Mouse (Mus musculus): ENCODE data around the gene 9130213A22Rik. TPM values are rescaled to one million over a fixed set of nuclear protein-coding genes. Genes with fewer than 3 reads are reported as not detected.

9130213A22Rik gene
- total RNA-seq, 2 experiments from 2014 or later = 0.50 to 0.76 TPM

- no peak for DNase-seq
Measured at GRCm38 (mm10) chr11:69074776-69075069, 47.7 kb downstream of the 9130213A22Rik start.

- no peak for DNase-seq
Measured at GRCm38 (mm10) chr11:69073951-69074775, 48.2 kb downstream of the 9130213A22Rik start.

- peak; percentile 76 to 83 for DNase-seq
Measured at GRCm38 (mm10) chr11:69073065-69073888, 49.1 kb downstream of the 9130213A22Rik start.

- no peak for DNase-seq
Measured at GRCm38 (mm10) chr11:69072666-69073064, 49.7 kb downstream of the 9130213A22Rik start.

GRCm38 (mm10) chr11:69072234-69072633, 50.2 kb downstream of the 9130213A22Rik start:
- DNase-seq = no peak

- peak in 1 of 2 experiments; percentile 40 for DNase-seq
Measured at GRCm38 (mm10) chr11:69071262-69071661, 51.1 kb downstream of the 9130213A22Rik start.

- DNase-seq = peak; percentile 94 to 96
Measured at GRCm38 (mm10) chr11:69070590-69071222, 51.7 kb downstream of the 9130213A22Rik start, which contains the start of gene Tmem107. Gene Tmem107 (plus strand): TSS chr11:69070806.

- no peak for DNase-seq
Measured at GRCm38 (mm10) chr11:69070093-69070492, 52.3 kb downstream of the 9130213A22Rik start.

Other genes with a start within 250 kb of the 9130213A22Rik start
- under 1 TPM in 1 of 2 experiments, not detected in 1; 0.13 TPM for gene Rnf222, start 234.0 kb downstream of the 9130213A22Rik start, total RNA-seq (2021)
- 1,000 to 10,000 TPM; 1,232 to 1,254 TPM for gene Rpl26, start 221.0 kb downstream of the 9130213A22Rik start, total RNA-seq (2021)
- gene Odf4, start 195.5 kb downstream of the 9130213A22Rik start, total RNA-seq (2021) = under 1 TPM in 1 of 2 experiments, not detected in 1; 0.46 TPM
- gene Arhgef15, start 165.1 kb downstream of the 9130213A22Rik start, total RNA-seq (2021) = 10 to 100 TPM; 14.8 to 19.9 TPM
- gene Slc25a35, start 154.5 kb downstream of the 9130213A22Rik start, total RNA-seq (2021) = 10 to 100 TPM; 28.8 to 36.4 TPM
- 10 to 100 TPM; 22.5 to 23.3 TPM for gene Rangrf, start 147.4 kb downstream of the 9130213A22Rik start, total RNA-seq (2021)
- gene Pfas, start 114.1 kb downstream of the 9130213A22Rik start, total RNA-seq (2021) = 10 to 100 TPM; 28.3 to 30.6 TPM
- gene Ctc1, start 106.7 kb downstream of the 9130213A22Rik start, total RNA-seq (2021) = 10 to 100 TPM; 19.5 to 28.9 TPM
- 1 to 10 TPM; 5.0 to 6.4 TPM for gene Aurkb, start 76.9 kb downstream of the 9130213A22Rik start, total RNA-seq (2021)
- gene Borcs6, start 62.9 kb downstream of the 9130213A22Rik start, total RNA-seq (2021) = 10 to 100 TPM; 26.4 to 30.4 TPM
- 10 to 100 TPM; 13.5 to 17.5 TPM for gene Tmem107, start 51.8 kb downstream of the 9130213A22Rik start, total RNA-seq (2021)
- gene Vamp2, start 34.1 kb downstream of the 9130213A22Rik start, total RNA-seq (2021) = 100 to 1,000 TPM; 116 to 130 TPM
- gene Per1, start 27.4 kb downstream of the 9130213A22Rik start, total RNA-seq (2021) = 100 to 1,000 TPM; 112 to 153 TPM
- under 1 TPM; 0.17 to 0.26 TPM for gene Hes7, start 2.2 kb downstream of the 9130213A22Rik start, total RNA-seq (2021)
- 1 to 10 TPM in 1 of 2 experiments, under 1 TPM in 1; 0.63 to 1.1 TPM for gene Aloxe3, start 3.3 kb upstream of the 9130213A22Rik start, total RNA-seq (2021)
- not detected for gene Alox12b, start 34.4 kb upstream of the 9130213A22Rik start, total RNA-seq (2021)
- gene Alox8, start 75.3 kb upstream of the 9130213A22Rik start, total RNA-seq (2021) = not detected
- gene Gucy2e, start 114.4 kb upstream of the 9130213A22Rik start, total RNA-seq (2021) = not detected
- gene Cntrob, start 201.2 kb upstream of the 9130213A22Rik start, total RNA-seq (2021) = 1 to 10 TPM; 5.9 to 7.1 TPM
- gene Trappc1, start 201.4 kb upstream of the 9130213A22Rik start, total RNA-seq (2021) = 10 to 100 TPM; 62.0 to 79.3 TPM
- 1 to 10 TPM; 6.1 to 7.8 TPM for gene Kcnab3, start 203.7 kb upstream of the 9130213A22Rik start, total RNA-seq (2021)
- gene Rnf227, start 217.9 kb upstream of the 9130213A22Rik start, total RNA-seq (2021) = 1 to 10 TPM; 4.7 to 6.6 TPM
- 100 to 1,000 TPM in 1 of 2 experiments, 10 to 100 TPM in 1; 78.6 to 119 TPM for gene Chd3, start 246.8 kb upstream of the 9130213A22Rik start, total RNA-seq (2021)